Mouse (Mus musculus): ENCODE data around the gene Sgk2.

- no peak for TF ChIP-seq POLR2A (IDR thresholded peaks at IDR 0.05; ENCODE audit: low read depth, low read length)
- no peak for TF ChIP-seq CTCF (IDR thresholded peaks at IDR 0.05; ENCODE audit: extremely low read depth, insufficient read length, insufficient replicate concordance, low read depth, low read length)
These were observed 4.4 kb downstream of the Sgk2 start for GRCm38 (mm10) chr2:162991394-162992083.
